Mouse (Mus musculus) MEL (cell line): ENCODE measurements around the gene Immp1l. TPM values are rescaled to one million over a fixed set of nuclear protein-coding genes. Genes with fewer than 3 reads are reported as not detected.

Experiments
- DNase-seq: peaks from one replicate; pipeline ENCODE4 v3.0.0; 2011; ENCODE audit warnings: low read depth, low spot score
- H3K27ac ChIP-seq: 2 replicates; pipeline ENCODE4 v1.5.1; 2012; ENCODE audit warnings: low read depth, mild to moderate bottlenecking, control low read depth, low read length, moderate library complexity; ENCODE audit not compliant: control insufficient read depth
- H3K27me3 ChIP-seq, 2 experiments: fragments of 150-350 bp in 1 of 2; sonication (generic) in 1 of 2; 2 replicates each; pipeline ENCODE4 v1.6.1; 2012; ENCODE audit warnings: low read length in 2 of 2, mild to moderate bottlenecking in 2 of 2, improper control_type of control experiment in 1 of 2, moderate library complexity in 1 of 2; ENCODE audit not compliant: insufficient read depth in 2 of 2, control insufficient read depth in 1 of 2
- H3K36me3 ChIP-seq, 2 experiments: 2 replicates each; pipeline ENCODE4 v1.6.1; 2012 to 2014; ENCODE audit warnings: low read length in 2 of 2, improper control_type of control experiment in 1 of 2, inconsistent platforms in 1 of 2, mild to moderate bottlenecking in 1 of 2; ENCODE audit not compliant: insufficient read depth in 2 of 2, control insufficient read depth in 1 of 2
- H3K4me1 ChIP-seq, 2 experiments: fragments of 150-350 bp in 1 of 2; sonication (generic) in 1 of 2; 2 replicates each; pipeline ENCODE4 v1.6.1; 2012; ENCODE audit warnings: low read length in 2 of 2, improper control_type of control experiment in 1 of 2, mild to moderate bottlenecking in 1 of 2; ENCODE audit not compliant: insufficient read depth in 2 of 2, control insufficient read depth in 1 of 2
- H3K4me3 ChIP-seq, 2 experiments: fragments of 150-350 bp in 1 of 2; sonication (generic) in 1 of 2; 2 replicates each; pipeline ENCODE4 v1.5.1; 2012; ENCODE audit warnings: low read depth in 2 of 2, low read length in 2 of 2, mild to moderate bottlenecking in 2 of 2, moderate library complexity in 2 of 2, control low read depth in 1 of 2, improper control_type of control experiment in 1 of 2; ENCODE audit not compliant: control insufficient read depth in 1 of 2, insufficient read depth in 1 of 2
- H3K79me2 ChIP-seq: 2 replicates; pipeline ENCODE4 v1.6.1; 2012; ENCODE audit warnings: mild to moderate bottlenecking, low read length, moderate library complexity; ENCODE audit not compliant: control insufficient read depth, poor library complexity, insufficient read depth
- H3K9ac ChIP-seq: 2 replicates; pipeline ENCODE4 v1.6.1; 2012; ENCODE audit warnings: low read depth, mild to moderate bottlenecking, control low read depth, low read length, moderate library complexity; ENCODE audit not compliant: control insufficient read depth, poor library complexity, severe bottlenecking
- H3K9me3 ChIP-seq: fragments of 150-350 bp; sonication (generic); replicated peaks from 2 replicates; pipeline ENCODE4 v1.6.1; 2012; ENCODE audit warnings: mild to moderate bottlenecking, low read length, improper control_type of control experiment, moderate library complexity; ENCODE audit not compliant: insufficient read depth
- MYB ChIP-seq: IDR thresholded peaks from 2 replicates; pipeline ENCODE4 v1.6.1; 2011; ENCODE audit warnings: mild to moderate bottlenecking, low read depth, low read length, improper control_type of control experiment
- RCOR1 ChIP-seq: IDR thresholded peaks from 2 replicates; pipeline ENCODE4 v1.6.1; 2012; ENCODE audit warnings: low read depth, mild to moderate bottlenecking, inconsistent platforms, low read length, improper control_type of control experiment
- SIN3A ChIP-seq: IDR thresholded peaks from 2 replicates; pipeline ENCODE4 v1.6.1; 2012; ENCODE audit warnings: low read length, improper control_type of control experiment, inconsistent platforms
- ZNF384 ChIP-seq: IDR thresholded peaks from 2 replicates; pipeline ENCODE4 v1.6.1; 2012; ENCODE audit warnings: low read depth, mild to moderate bottlenecking, inconsistent platforms, low read length, improper control_type of control experiment
- polyA plus RNA-seq, 2 experiments: library from polyadenylated mRNA; stranded (reverse) in 1 of 2; unstranded in 1 of 2; fragments of >175 nt in 1 of 2; fragments of >200 nt in 1 of 2; gene quantifications; 2 replicates each; pipeline versions ENCODE4 v1.2.1 to v1.2.4; 2012; ENCODE audit warnings: low replicate concordance in 2 of 2, low read depth in 1 of 2; ENCODE audit not compliant: insufficient read length in 2 of 2, insufficient read depth in 1 of 2, missing spikeins in 1 of 2
- total RNA-seq: library from RNA; depleted of rRNA; stranded (reverse); fragments of 300-350 nt; gene quantifications from 2 replicates; pipeline ENCODE4 v1.2.3, GENCODE M21; 2012; rRNA removed

Immp1l gene
- total and polyA plus RNA-seq, 3 experiments: 44.7 to 156 (median 55.4) TPM

DNA sequence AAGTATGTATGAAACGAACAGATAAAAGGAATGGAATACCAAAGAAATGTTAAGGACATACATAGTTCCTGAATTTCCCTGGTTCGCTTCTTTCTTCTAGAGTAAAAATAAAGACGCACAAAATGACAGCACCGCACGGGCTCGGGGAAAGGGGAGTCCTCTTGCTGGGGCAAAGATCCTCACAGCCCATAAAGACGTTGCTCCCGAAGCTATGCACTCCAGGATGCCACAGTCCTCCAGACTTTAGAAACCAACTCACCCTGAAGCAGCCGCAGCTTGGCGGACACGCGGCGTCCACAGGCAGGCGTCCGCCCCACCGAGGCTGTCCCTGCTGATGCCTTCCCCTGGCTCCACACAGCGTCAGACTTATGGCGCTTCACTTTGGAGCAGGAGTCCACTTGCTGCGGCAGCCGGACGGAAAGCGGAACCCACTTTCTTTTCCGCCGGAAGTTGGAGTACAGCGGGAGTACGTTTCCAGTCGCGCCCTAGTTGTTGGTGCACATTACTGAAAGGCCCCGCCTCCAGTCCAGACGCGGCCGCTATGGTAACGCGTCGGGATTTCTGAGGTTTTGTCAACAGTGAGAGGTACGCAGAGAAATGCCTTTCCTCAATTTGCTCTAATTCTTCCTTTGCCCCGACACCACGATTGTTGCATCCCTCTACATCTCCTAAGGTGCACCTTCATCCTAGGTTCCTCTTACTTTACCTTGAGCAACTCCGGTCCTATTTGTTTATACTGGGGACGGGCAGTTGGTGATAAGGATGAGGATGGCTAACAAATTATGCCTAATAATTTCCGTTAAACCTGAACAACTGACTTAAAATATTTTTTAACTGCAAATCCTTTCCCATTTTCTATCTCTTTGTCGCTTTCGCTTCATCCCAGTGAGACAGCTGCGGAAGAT is 98.6 kb downstream of the Immp1l start, which contains the start of gene Dnajc24 (continued):
- no peak for TF ChIP-seq MYB

DNA sequence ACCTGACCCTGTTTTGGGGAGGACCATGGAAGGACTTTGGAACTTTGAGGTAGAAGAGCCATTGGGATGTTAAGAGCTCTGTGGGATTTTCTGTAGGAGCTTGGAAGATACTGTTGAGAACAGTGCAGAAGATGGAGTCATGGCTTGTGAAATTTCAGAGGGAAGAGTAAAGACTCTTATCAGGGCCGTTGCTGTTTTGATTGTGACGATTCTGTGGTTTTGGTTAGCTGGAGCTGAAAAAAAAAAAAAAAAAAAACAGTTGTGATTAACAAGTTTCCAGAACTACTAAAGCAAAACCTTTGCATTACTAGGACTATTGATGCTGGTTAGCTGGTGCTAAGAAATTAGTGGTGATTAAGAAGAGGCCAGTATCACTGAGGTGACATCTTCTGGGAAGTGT is 104.0 kb downstream of the Immp1l start:
- no peak overlapping the region for H3K9ac ChIP-seq

More for the DNA sequence above, 104.0 kb downstream of the Immp1l start:
- H3K27ac ChIP-seq: no peak overlapping the region
- TF ChIP-seq RCOR1: peak; percentile 61
- no peak for TF ChIP-seq SIN3A
- TF ChIP-seq ZNF384: peak; percentile 79
- TF ChIP-seq, all 39 proteins: peak for 2
- no peak overlapping the region for H3K4me3 ChIP-seq
- H3K27me3 ChIP-seq: no peaks in the 10 kb centered on the region; a peak in 2 of 4 replicates
- H3K36me3 ChIP-seq: no peaks in the 10 kb centered on the region
- no peaks in the 10 kb centered on the region for H3K9me3 ChIP-seq
- no peaks in the 10 kb centered on the region for H3K79me2 ChIP-seq
- H3K4me1 ChIP-seq: no peaks in the 10 kb centered on the region
- no peak for DNase-seq

Other genes starting within 250 kb of the Immp1l start
- gene Pax6, start 235.7 kb upstream of the Immp1l start, total RNA-seq: 7.5 and 10.4 TPM in 2 replicates
- 10 to 100 TPM in 1 of 2 experiments, not detected in 1; 17.6 TPM for gene Pax6, start 235.7 kb upstream of the Immp1l start, polyA plus RNA-seq
- 16.0 and 17.8 TPM in 2 replicates for gene Elp4, start 74 bp upstream of the Immp1l start, total RNA-seq
- gene Elp4, start 74 bp upstream of the Immp1l start, polyA plus RNA-seq: 10 to 100 TPM in 1 of 2 experiments, not detected in 1; 15.8 TPM
- gene Dnajc24, start 98.9 kb downstream of the Immp1l start, total RNA-seq: 30.3 and 31.9 TPM in 2 replicates
- gene Dnajc24, start 98.9 kb downstream of the Immp1l start, polyA plus RNA-seq: 10 to 100 TPM in 1 of 2 experiments, not detected in 1; 28.7 TPM